Mouse (Mus musculus) mouse trophoblast stem cell (cell line): ENCODE data around the gene Pgm1.

Source experiments
- in situ Hi-C, 2 experiments: fragments of 300-500 bp; cut with MseI, MboI; formaldehyde crosslinking; loops; 2 replicates in 1 of 2; 3 replicates in 1 of 2; pipeline ENCODE4 v1.15.1; 2025

Gene Pgm1

GRCm38 (mm10) chr4:99929149-99929612 lies at the start of gene Pgm1:
Gene Pgm1, plus strand, starts transcription at chr4:99929414.
- in situ Hi-C loops = no loop called here

- in situ Hi-C loops = no loop called here
Observed at GRCm38 (mm10) chr4:99881882-99882281, 47.3 kb upstream of the Pgm1 start.

- in situ Hi-C loops = no loop called here
Observed at GRCm38 (mm10) chr4:99882405-99882804, 46.8 kb upstream of the Pgm1 start.

- in situ Hi-C loops = no loop called here
Observed at GRCm38 (mm10) chr4:99913894-99914451, 15.2 kb upstream of the Pgm1 start.

GRCm38 (mm10) chr4:99926380-99926779 lies 2.8 kb upstream of the Pgm1 start:
- in situ Hi-C loops = no loop called here

GRCm38 (mm10) chr4:99928521-99928920 lies 693 bp upstream of the Pgm1 start:
- in situ Hi-C loops = no loop called here

- in situ Hi-C loops = no loop called here
Observed at GRCm38 (mm10) chr4:99929613-99930517, 651 bp downstream of the Pgm1 start, which contains the start of gene Itgb3bp. Gene Itgb3bp, minus strand, starts transcription at chr4:99929813.

- in situ Hi-C loops = no loop called here
Observed at GRCm38 (mm10) chr4:99930518-99931239, 1.5 kb downstream of the Pgm1 start.

- in situ Hi-C loops = no loop called here
Observed at GRCm38 (mm10) chr4:99931240-99931580, 2.0 kb downstream of the Pgm1 start.

- in situ Hi-C loops = no loop called here
Observed at GRCm38 (mm10) chr4:99931807-99932206, 2.6 kb downstream of the Pgm1 start.

GRCm38 (mm10) chr4:99934859-99935258 lies 5.6 kb downstream of the Pgm1 start:
- in situ Hi-C loops = no loop called here

- in situ Hi-C loops = no loop called here
Observed at GRCm38 (mm10) chr4:99936278-99936677, 7.1 kb downstream of the Pgm1 start.

- in situ Hi-C loops = no loop called here
Observed at GRCm38 (mm10) chr4:99939711-99940505, 10.7 kb downstream of the Pgm1 start.

- in situ Hi-C loops = no loop called here
Observed at GRCm38 (mm10) chr4:99941655-99942414, 12.6 kb downstream of the Pgm1 start.

- in situ Hi-C loops = no loop called here
Observed at GRCm38 (mm10) chr4:99944606-99945005, 15.4 kb downstream of the Pgm1 start.

- in situ Hi-C loops = no loop called here
Observed at GRCm38 (mm10) chr4:99945011-99945410, 15.8 kb downstream of the Pgm1 start.

GRCm38 (mm10) chr4:99946516-99946915 lies 17.3 kb downstream of the Pgm1 start:
- in situ Hi-C loops = no loop called here

- in situ Hi-C loops = no loop called here
Observed at GRCm38 (mm10) chr4:99947192-99947591, 18.0 kb downstream of the Pgm1 start.

GRCm38 (mm10) chr4:99947896-99948295 lies 18.7 kb downstream of the Pgm1 start:
- in situ Hi-C loops = no loop called here

GRCm38 (mm10) chr4:99953904-99954303 lies 24.7 kb downstream of the Pgm1 start:
- in situ Hi-C loops = no loop called here

- in situ Hi-C loops = no loop called here
Observed at GRCm38 (mm10) chr4:99955396-99955795, 26.2 kb downstream of the Pgm1 start.
